Mouse (Mus musculus) lung, embryonic 14.5 days (tissue): ENCODE results near the gene Six5. TPM values are rescaled to one million over a fixed set of nuclear protein-coding genes. Genes with fewer than 3 reads are reported as not detected.

ENCODE experiments used
- ATAC-seq: fragments of 200-750 bp; cut with Nextera tagmentation; 2 replicates; pipeline ENCODE4 v1.8.0; 2017; ENCODE audit warnings: mild to moderate bottlenecking, moderate TSS enrichment, moderate library complexity; ENCODE audit not compliant: insufficient read depth
- DNase-seq: peaks from one replicate; pipeline ENCODE4 v3.0.0-alpha.2; 2015
- H3K27ac ChIP-seq: fragments of 300-500 bp; sonication (generic); 2 replicates; pipeline ENCODE4 v1.5.1; 2014; ENCODE audit warnings: low read depth, mild to moderate bottlenecking, moderate library complexity
- H3K27me3 ChIP-seq: fragments of 300-500 bp; sonication (generic); 2 replicates; pipeline ENCODE4 v1.6.1; 2014; ENCODE audit warnings: low read length, control low read depth; ENCODE audit not compliant: insufficient read depth
- H3K36me3 ChIP-seq: fragments of 300-500 bp; sonication (generic); 2 replicates; pipeline ENCODE4 v1.6.1; 2014; ENCODE audit warnings: control low read depth; ENCODE audit not compliant: insufficient read depth
- H3K4me1 ChIP-seq: fragments of 300-500 bp; sonication (generic); 2 replicates; pipeline ENCODE4 v1.6.1; 2014; ENCODE audit warnings: antibody characterized with exemption, control low read depth; ENCODE audit not compliant: insufficient read depth
- H3K4me2 ChIP-seq: fragments of 300-500 bp; sonication (generic); 2 replicates; pipeline ENCODE4 v1.6.1; 2014; ENCODE audit warnings: mild to moderate bottlenecking
- H3K4me3 ChIP-seq: fragments of 300-500 bp; sonication (generic); 2 replicates; pipeline ENCODE4 v1.5.1; 2014; ENCODE audit warnings: low read depth, low read length
- H3K9ac ChIP-seq: fragments of 300-500 bp; sonication (generic); 2 replicates; pipeline ENCODE4 v1.6.1; 2014
- H3K9me3 ChIP-seq: fragments of 300-500 bp; sonication (generic); 2 replicates; pipeline ENCODE4 v1.6.1; 2016; ENCODE audit warnings: low read depth, low read length, control low read depth
- CTCF ChIP-seq: IDR thresholded peaks from 2 replicates; pipeline ENCODE4 v1.5.1; 2016; ENCODE audit warnings: antibody characterized with exemption, low read depth
- WGBS: fragments of 180-500 bp; shearing (Covaris S2); extraction: QIAGEN DNeasy Blood & Tissue Kit; methylation state at CpG from one replicate; pipeline ENCODE4 v1.1.7; 2014; 5-methylcytosine and 5-hydroxymethylcytosine counted together
- polyA plus RNA-seq: library from polyadenylated mRNA; unstranded; fragments of >200 nt; fragmentation: Nextera tagmentation; extraction: Ambion mirVana; gene quantifications from 2 replicates; pipeline ENCODE4 v1.2.1, GENCODE M21; 2014

Six5 gene
- polyA plus RNA-seq, 1 experiment from 2014 or later = 12.7 TPM

GRCm38 (mm10) chr7:19083701-19084100 lies 10.7 kb upstream of the Six5 start, which contains the start of gene Dmpk:
TSS of gene Dmpk (plus strand) at chr7:19083849.
- ATAC-seq (peak; percentile 48), DNase-seq (peak; percentile 33)
- peak within 1 kb of the TSS; percentile 56 for H3K4me2 ChIP-seq
- TF ChIP-seq CTCF = no peak
- H3K27ac ChIP-seq = peak within 1 kb of the TSS; percentile 59; the same call in 1 of the 2 replicates
- H3K27me3 ChIP-seq = no peaks in the 10 kb centered on the region
- H3K36me3 ChIP-seq = peaks cover 66% of the 10 kb centered on the region
- WGBS = 34% methylated on average over 10 of the region's 10 CpGs
- peak within 1 kb of the TSS; percentile 50 for H3K9ac ChIP-seq
- H3K4me3 ChIP-seq = peak within 1 kb of the TSS; percentile 35
- peaks cover 9% of the 10 kb centered on the region for H3K4me1 ChIP-seq
- no peaks in the 10 kb centered on the region for H3K9me3 ChIP-seq

GRCm38 (mm10) chr7:19084277-19084771 lies 10.1 kb upstream of the Six5 start:
- Histone ChIP-seq H3K9ac (peak overlapping the region; percentile 50), H3K4me2 (peak overlapping the region; percentile 56), H3K36me3 (peaks cover 63% of the 10 kb centered on the region), H3K9me3 (no peaks in the 10 kb centered on the region), H3K4me3 (peak overlapping the region; percentile 35), H3K27ac (peak overlapping the region; percentile 59; the same call in 1 of the 2 replicates), H3K4me1 (peaks cover 9% of the 10 kb centered on the region), H3K27me3 (no peaks in the 10 kb centered on the region)
- 0 out of 2 replicates have a peak, but pooled peaks have one; percentile 6 for ATAC-seq
- DNase-seq = no peak
- WGBS = 59% methylated on average over 6 of the region's 6 CpGs
- TF ChIP-seq CTCF = no peak

- 17% methylated on average over 9 of the region's 9 CpGs for WGBS
- peak overlapping the region; percentile 56 for H3K4me2 ChIP-seq
- peak overlapping the region; percentile 28; the same call in 1 of the 2 replicates for H3K9ac ChIP-seq
- no peaks in the 10 kb centered on the region for H3K9me3 ChIP-seq
- H3K4me1 ChIP-seq = peaks cover 9% of the 10 kb centered on the region
- peaks cover 57% of the 10 kb centered on the region for H3K36me3 ChIP-seq
- peak overlapping the region; percentile 35 for H3K4me3 ChIP-seq
- no peak for ATAC-seq
- H3K27me3 ChIP-seq = no peaks in the 10 kb centered on the region
- DNase-seq = peak; percentile 26
- H3K27ac ChIP-seq = peak overlapping the region; percentile 59
- TF ChIP-seq CTCF = no peak
These were observed 9.4 kb upstream of the Six5 start for GRCm38 (mm10) chr7:19084921-19085473.

- Histone ChIP-seq H3K9me3 (no peaks in the 10 kb centered on the region), H3K27me3 (no peaks in the 10 kb centered on the region), H3K27ac (peak overlapping the region; percentile 59), H3K4me3 (peak overlapping the region; percentile 35), H3K36me3 (peaks cover 55% of the 10 kb centered on the region), H3K4me1 (peaks cover 9% of the 10 kb centered on the region), H3K4me2 (peak overlapping the region; percentile 56), H3K9ac (peak overlapping the region; percentile 28; the same call in 1 of the 2 replicates)
- no peak for TF ChIP-seq CTCF
- 10% methylated on average over 6 of the region's 6 CpGs for WGBS
- DNase-seq = no peak
- 0 out of 2 replicates have a peak, but pooled peaks have one; percentile 5 for ATAC-seq
These were observed 8.9 kb upstream of the Six5 start for GRCm38 (mm10) chr7:19085495-19085894.

- no peak overlapping the region for H3K27ac ChIP-seq
- peaks cover 9% of the 10 kb centered on the region for H3K4me1 ChIP-seq
- no peaks in the 10 kb centered on the region for H3K9me3 ChIP-seq
- 12% methylated on average over 14 of the region's 14 CpGs for WGBS
- H3K4me2 ChIP-seq = peak overlapping the region; percentile 56
- peaks cover 55% of the 10 kb centered on the region for H3K36me3 ChIP-seq
- ATAC-seq = 0 out of 2 replicates have a peak, but pooled peaks have one; percentile 8
- no peak overlapping the region for H3K9ac ChIP-seq
- peak overlapping the region; percentile 35 for H3K4me3 ChIP-seq
- peak; percentile 71 for DNase-seq
- no peak for TF ChIP-seq CTCF
- H3K27me3 ChIP-seq = no peaks in the 10 kb centered on the region
These were observed 8.4 kb upstream of the Six5 start for GRCm38 (mm10) chr7:19086042-19086441.

GRCm38 (mm10) chr7:19086760-19087159 lies 7.6 kb upstream of the Six5 start:
- Histone ChIP-seq H3K9ac (no peak overlapping the region), H3K4me2 (no peak overlapping the region), H3K4me3 (no peak overlapping the region), H3K9me3 (no peaks in the 10 kb centered on the region), H3K27me3 (no peaks in the 10 kb centered on the region), H3K4me1 (peaks cover 9% of the 10 kb centered on the region), H3K27ac (no peak overlapping the region), H3K36me3 (peaks cover 53% of the 10 kb centered on the region)
- DNase-seq (no peak), ATAC-seq (no peak)
- 71% methylated on average over 18 of the region's 18 CpGs for WGBS
- no peak for TF ChIP-seq CTCF

- H3K4me2 ChIP-seq = no peak overlapping the region
- 39% methylated on average over 10 of the region's 10 CpGs for WGBS
- no peaks in the 10 kb centered on the region for H3K9me3 ChIP-seq
- no peak overlapping the region for H3K4me3 ChIP-seq
- TF ChIP-seq CTCF = peak; percentile 88
- ATAC-seq = no peak
- H3K36me3 ChIP-seq = peaks cover 38% of the 10 kb centered on the region
- peaks cover 9% of the 10 kb centered on the region for H3K4me1 ChIP-seq
- H3K27me3 ChIP-seq = no peaks in the 10 kb centered on the region
- peak; percentile 81 for DNase-seq
- no peak overlapping the region for H3K27ac ChIP-seq
- no peak overlapping the region for H3K9ac ChIP-seq
These were observed 5.6 kb upstream of the Six5 start for GRCm38 (mm10) chr7:19088813-19089212.
